Mouse (Mus musculus) lung, postnatal 0 days (tissue): ENCODE measurements around the gene Lilrb4a. TPM values are rescaled to one million over a fixed set of nuclear protein-coding genes. Genes with fewer than 3 reads are reported as not detected.

Source experiments
- ATAC-seq: fragments of 200-750 bp; cut with Nextera tagmentation; 2 replicates; pipeline ENCODE4 v1.8.0; 2017; ENCODE audit warnings: moderate library complexity
- DNase-seq: peaks from one replicate; pipeline ENCODE4 v3.0.0-alpha.2; 2016; ENCODE audit warnings: low spot score
- H3K27ac ChIP-seq: fragments of 300-500 bp; sonication (generic); 2 replicates; pipeline ENCODE4 v1.5.1; 2014; ENCODE audit warnings: antibody characterized with exemption, mild to moderate bottlenecking, low read length, mixed read lengths
- H3K27me3 ChIP-seq: fragments of 300-500 bp; sonication (generic); replicated peaks from 2 replicates; pipeline ENCODE4 v1.6.1; 2014; ENCODE audit warnings: low read length, mixed read lengths; ENCODE audit not compliant: insufficient read depth
- H3K36me3 ChIP-seq: fragments of 300-500 bp; sonication (generic); 2 replicates; pipeline ENCODE4 v1.6.1; 2014; ENCODE audit warnings: low read length, mixed read lengths; ENCODE audit not compliant: insufficient read depth
- H3K4me1 ChIP-seq: fragments of 300-500 bp; sonication (generic); 2 replicates; pipeline ENCODE4 v1.6.1; 2014; ENCODE audit warnings: antibody characterized with exemption, low read depth, low read length, mixed read lengths; ENCODE audit not compliant: insufficient read depth
- H3K4me2 ChIP-seq: fragments of 300-500 bp; sonication (generic); replicated peaks from 2 replicates; pipeline ENCODE4 v1.6.1; 2014; ENCODE audit warnings: low read depth, mild to moderate bottlenecking, low read length, moderate library complexity, mixed read lengths
- H3K4me3 ChIP-seq: fragments of 300-500 bp; sonication (generic); 2 replicates; pipeline ENCODE4 v1.5.1; 2014; ENCODE audit warnings: low read depth, low read length
- H3K9ac ChIP-seq: fragments of 300-500 bp; sonication (generic); replicated peaks from 2 replicates; pipeline ENCODE4 v1.6.1; 2014; ENCODE audit warnings: low read depth, mild to moderate bottlenecking
- H3K9me3 ChIP-seq: fragments of 300-500 bp; sonication (generic); 2 replicates; pipeline ENCODE4 v1.6.1; 2016; ENCODE audit warnings: low read length, mixed read lengths
- CTCF ChIP-seq: IDR thresholded peaks from 2 replicates; pipeline ENCODE4 v1.5.1; 2016; ENCODE audit warnings: antibody characterized with exemption, mild to moderate bottlenecking
- EP300 ChIP-seq: IDR thresholded peaks from 2 replicates; pipeline ENCODE4 v1.6.1; 2016; ENCODE audit warnings: antibody characterized with exemption, mild to moderate bottlenecking, control low read depth
- WGBS: fragments of 180-500 bp; shearing (Covaris S2); extraction: QIAGEN DNeasy Blood & Tissue Kit; methylation state at CpG from one replicate; pipeline ENCODE4 v1.1.7; 2014; 5-methylcytosine and 5-hydroxymethylcytosine counted together
- polyA plus RNA-seq: library from polyadenylated mRNA; unstranded; fragments of >200 nt; fragmentation: Nextera tagmentation; extraction: Ambion mirVana; gene quantifications from 2 replicates; pipeline ENCODE4 v1.2.1, GENCODE M21; 2015

Gene Lilrb4a
- polyA plus RNA-seq, 1 experiment from 2014 or later, result 25.0 TPM

- Histone ChIP-seq H3K27me3 (no peaks in the 10 kb centered on the region), H3K9me3 (no peaks in the 10 kb centered on the region), H3K4me2 (no peak overlapping the region), H3K4me3 (no peak overlapping the region), H3K4me1 (no peaks in the 10 kb centered on the region), H3K36me3 (no peaks in the 10 kb centered on the region), H3K9ac (no peak overlapping the region), H3K27ac (no peak overlapping the region)
- TF ChIP-seq EP300, result 0 out of 2 replicates have a peak, but pooled peaks have one; percentile 9
- TF ChIP-seq CTCF, result no peak
- ATAC-seq, result no peak
- peak; percentile 19 for DNase-seq
Measured at GRCm38 (mm10) chr10:51520021-51520420, 29.3 kb downstream of the Lilrb4a start.

- no peaks in the 10 kb centered on the region for H3K27me3 ChIP-seq
- no peaks in the 10 kb centered on the region for H3K36me3 ChIP-seq
- no peak overlapping the region for H3K27ac ChIP-seq
- H3K4me3 ChIP-seq, result no peak overlapping the region
- H3K9me3 ChIP-seq, result no peaks in the 10 kb centered on the region
- no peak overlapping the region for H3K9ac ChIP-seq
- DNase-seq (peak; percentile 21), ATAC-seq (no peak)
- TF ChIP-seq EP300, result 0 out of 2 replicates have a peak, but pooled peaks have one; percentile 19
- TF ChIP-seq CTCF, result no peak
- H3K4me2 ChIP-seq, result no peak overlapping the region
- H3K4me1 ChIP-seq, result no peaks in the 10 kb centered on the region
Measured at GRCm38 (mm10) chr10:51521453-51521852, 30.7 kb downstream of the Lilrb4a start.

GRCm38 (mm10) chr10:51526090-51526489, 35.3 kb downstream of the Lilrb4a start:
- H3K4me2 ChIP-seq, result no peak overlapping the region
- no peak for TF ChIP-seq CTCF
- no peak for TF ChIP-seq EP300
- H3K9me3 ChIP-seq, result no peaks in the 10 kb centered on the region
- H3K4me3 ChIP-seq, result no peak overlapping the region
- H3K27me3 ChIP-seq, result no peaks in the 10 kb centered on the region
- H3K9ac ChIP-seq, result no peak overlapping the region
- 47% methylated on average over 7 of the region's 7 CpGs for WGBS
- DNase-seq (no peak), ATAC-seq (no peak)
- H3K4me1 ChIP-seq, result no peaks in the 10 kb centered on the region
- H3K27ac ChIP-seq, result no peak overlapping the region
- H3K36me3 ChIP-seq, result no peaks in the 10 kb centered on the region

GRCm38 (mm10) chr10:51526633-51527032, 35.9 kb downstream of the Lilrb4a start:
- Histone ChIP-seq H3K4me3 (no peak overlapping the region), H3K4me2 (no peak overlapping the region), H3K9me3 (no peaks in the 10 kb centered on the region), H3K36me3 (no peaks in the 10 kb centered on the region), H3K27ac (no peak overlapping the region), H3K4me1 (no peaks in the 10 kb centered on the region), H3K27me3 (no peaks in the 10 kb centered on the region), H3K9ac (no peak overlapping the region)
- ATAC-seq (no peak), DNase-seq (no peak)
- WGBS, result 66% methylated on average over 4 of the region's 4 CpGs
- TF ChIP-seq EP300 (no peak), CTCF (no peak)

- H3K27me3 ChIP-seq, result no peaks in the 10 kb centered on the region
- ATAC-seq (no peak), DNase-seq (no peak)
- no peak overlapping the region for H3K9ac ChIP-seq
- no peak overlapping the region for H3K27ac ChIP-seq
- H3K4me2 ChIP-seq, result no peak overlapping the region
- H3K4me1 ChIP-seq, result no peaks in the 10 kb centered on the region
- H3K9me3 ChIP-seq, result no peaks in the 10 kb centered on the region
- 39% methylated on average over 8 of the region's 8 CpGs for WGBS
- no peak for TF ChIP-seq EP300
- no peak for TF ChIP-seq CTCF
- no peak overlapping the region for H3K4me3 ChIP-seq
- H3K36me3 ChIP-seq, result no peaks in the 10 kb centered on the region
Measured at GRCm38 (mm10) chr10:51528840-51529434, 38.2 kb downstream of the Lilrb4a start.

- H3K9ac ChIP-seq, result no peak overlapping the region
- H3K36me3 ChIP-seq, result no peaks in the 10 kb centered on the region
- no peak overlapping the region for H3K27ac ChIP-seq
- TF ChIP-seq CTCF (no peak), EP300 (no peak)
- ATAC-seq (no peak), DNase-seq (no peak)
- H3K4me2 ChIP-seq, result no peak overlapping the region
- no peak overlapping the region for H3K4me3 ChIP-seq
- WGBS, result 57% methylated on average over 3 of the region's 3 CpGs
- no peaks in the 10 kb centered on the region for H3K27me3 ChIP-seq
- H3K4me1 ChIP-seq, result no peaks in the 10 kb centered on the region
- no peaks in the 10 kb centered on the region for H3K9me3 ChIP-seq
Measured at GRCm38 (mm10) chr10:51529497-51529896, 38.7 kb downstream of the Lilrb4a start.

GRCm38 (mm10) chr10:51530813-51531212, 40.1 kb downstream of the Lilrb4a start:
- no peaks in the 10 kb centered on the region for H3K9me3 ChIP-seq
- WGBS, result 82% methylated on average over 7 of the region's 7 CpGs
- H3K27ac ChIP-seq, result no peak overlapping the region
- DNase-seq (peak; percentile 21), ATAC-seq (no peak)
- H3K4me2 ChIP-seq, result no peak overlapping the region
- H3K36me3 ChIP-seq, result no peaks in the 10 kb centered on the region
- no peak overlapping the region for H3K9ac ChIP-seq
- no peak overlapping the region for H3K4me3 ChIP-seq
- TF ChIP-seq EP300 (no peak), CTCF (no peak)
- H3K27me3 ChIP-seq, result no peaks in the 10 kb centered on the region
- H3K4me1 ChIP-seq, result no peaks in the 10 kb centered on the region

Other genes starting within 250 kb of the Lilrb4a start
- 7.3 and 7.6 TPM in 2 replicates for gene Gm49339, start 10.3 kb upstream of the Lilrb4a start, polyA plus RNA-seq
- 11.4 and 13.1 TPM in 2 replicates for gene Lilr4b, start 10.3 kb upstream of the Lilrb4a start, polyA plus RNA-seq
- 45.3 and 48.3 TPM in 2 replicates for gene Fam162b, start 99.6 kb downstream of the Lilrb4a start, polyA plus RNA-seq
- gene Gprc6a, start 140.5 kb downstream of the Lilrb4a start, polyA plus RNA-seq, result 2.0 and 2.2 TPM in 2 replicates
- not detected in 2 replicates for gene Rfx6, start 186.8 kb downstream of the Lilrb4a start, polyA plus RNA-seq